Mouse (Mus musculus) heart, adult 8-10 months (tissue): ENCODE data around the gene Rnasel. TPM values are rescaled to one million over a fixed set of nuclear protein-coding genes. Genes with fewer than 3 reads are reported as not detected.

Source experiments
- DNase-seq: peaks from one replicate; pipeline ENCODE4 v3.0.0; 2022; ENCODE audit warnings: low spot score
- total RNA-seq, 4 experiments: library from RNA; stranded (reverse); gene quantifications; 2 replicates each; pipeline ENCODE4 v1.2.4; 2022

Rnasel gene
- total RNA-seq, 4 experiments from 2014 or later = 3.8 to 4.4 (median 3.9) TPM

DNA sequence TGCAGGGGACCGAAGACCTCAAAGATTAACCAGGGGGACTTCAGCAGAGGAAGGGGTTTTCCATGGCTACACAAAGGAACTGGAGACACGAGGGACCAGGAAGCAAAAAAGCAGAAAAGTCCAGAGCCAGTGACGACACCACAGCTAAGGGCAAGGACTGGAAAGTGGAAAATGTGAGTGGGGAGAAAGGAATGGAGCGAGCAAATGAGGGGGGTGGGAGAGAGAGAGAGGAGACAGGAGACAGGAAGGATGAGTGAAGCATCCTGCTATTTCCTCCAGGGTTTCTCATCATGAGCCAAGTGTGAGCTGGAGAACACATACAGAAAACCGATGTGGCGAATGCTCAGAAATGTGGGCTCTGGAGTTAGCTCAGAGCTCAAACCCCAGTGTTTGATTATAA, 13.1 kb upstream of the Rnasel start:
- no peak for DNase-seq

DNA sequence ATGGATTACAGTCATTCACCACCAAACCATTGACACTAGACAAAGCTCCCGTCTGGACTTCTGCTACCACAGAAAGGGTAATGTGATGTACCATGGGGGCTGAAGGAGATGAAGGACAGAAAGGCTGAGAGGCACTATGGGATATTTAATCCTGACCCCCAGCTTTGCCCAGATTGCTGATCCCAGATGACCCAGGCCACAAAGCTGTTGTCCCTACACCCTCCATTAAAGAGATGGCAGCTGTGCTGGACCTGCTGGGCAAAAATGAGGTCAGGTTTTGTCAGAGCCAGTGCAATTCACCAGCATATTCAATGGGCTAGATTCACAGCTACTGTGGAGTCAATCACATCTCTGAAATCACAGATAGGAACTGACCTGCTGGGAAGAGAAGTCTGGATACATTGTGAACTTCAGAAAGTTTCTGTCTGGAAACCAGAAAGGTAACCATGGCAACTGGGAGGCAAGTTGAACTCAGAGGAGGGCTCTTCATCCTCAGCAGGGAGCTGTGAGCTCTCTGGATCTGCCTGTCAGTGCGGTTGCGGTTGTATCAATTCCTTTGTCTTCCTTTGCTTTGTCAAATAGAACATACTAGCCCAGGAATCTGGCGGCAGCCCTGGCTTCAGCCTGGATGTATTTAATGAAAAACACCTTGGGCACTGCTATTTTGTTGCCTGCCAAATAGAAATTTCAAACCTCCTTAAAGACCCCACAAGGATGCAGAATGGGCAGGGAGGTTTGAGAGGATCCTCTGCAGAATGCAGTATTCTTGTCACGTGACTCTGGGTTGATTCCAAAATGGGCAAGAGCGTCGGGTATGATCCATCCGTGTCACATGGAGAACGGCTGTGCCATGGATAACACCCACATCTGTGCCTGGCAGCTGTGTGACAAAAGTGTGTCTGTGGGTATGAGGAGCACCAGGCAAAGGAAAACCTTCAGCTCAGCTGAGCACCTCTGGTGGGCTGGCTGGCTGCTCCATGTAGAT, 11.8 kb upstream of the Rnasel start:
- no peak for DNase-seq

DNA sequence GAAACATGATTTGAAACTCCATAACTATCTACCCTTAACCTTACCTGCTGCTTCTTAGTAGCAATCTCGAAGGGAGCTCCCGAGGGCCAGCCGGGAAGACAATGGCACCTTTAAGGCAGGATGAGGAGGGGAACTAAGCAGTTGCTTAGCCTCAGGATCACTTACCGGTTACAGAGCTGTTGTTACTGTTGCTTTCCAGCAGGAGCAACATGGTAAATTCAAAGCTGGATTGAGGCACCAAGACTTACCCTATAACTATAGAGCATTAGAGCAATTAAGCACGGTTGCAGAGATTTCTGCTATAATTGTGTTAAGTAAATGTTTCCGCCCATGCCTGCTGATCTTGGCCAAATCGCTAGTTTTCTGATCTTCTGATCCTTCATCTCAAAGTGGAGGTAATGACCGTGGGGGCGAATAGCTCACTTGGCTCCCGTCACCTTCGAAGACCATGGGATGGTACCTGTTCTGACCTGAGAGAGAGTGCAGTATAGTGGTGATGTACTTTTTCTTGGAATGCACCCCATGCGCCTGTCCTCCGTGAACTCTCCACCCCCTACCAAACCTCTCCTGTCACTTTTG, 9.7 kb upstream of the Rnasel start:
- no peak for DNase-seq

DNA sequence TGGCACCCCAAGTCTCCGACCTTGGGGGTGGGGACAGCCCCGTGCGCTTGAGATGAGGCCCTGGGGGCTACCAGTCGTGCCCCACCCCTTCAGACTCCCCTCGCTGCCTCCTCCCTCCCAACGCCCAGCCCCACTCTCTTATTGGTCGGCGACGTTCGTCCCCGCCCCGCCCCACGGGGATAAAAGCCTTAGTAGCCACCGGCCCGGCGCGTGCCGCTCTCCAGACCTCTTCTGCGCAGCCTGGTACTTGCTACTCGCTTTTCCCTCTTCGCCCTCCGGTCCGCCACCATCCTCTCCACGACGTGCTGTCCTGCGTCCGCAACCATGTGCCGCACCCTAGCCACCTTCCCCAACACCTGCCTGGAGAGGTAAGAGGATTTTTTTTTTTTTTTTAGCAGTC, 9.1 kb upstream of the Rnasel start, which contains the start of gene Rgs16:
Rgs16 (plus strand) TSS at position 205 of the 400 bp plus-strand sequence.
- peak; percentile 73 for DNase-seq

DNA sequence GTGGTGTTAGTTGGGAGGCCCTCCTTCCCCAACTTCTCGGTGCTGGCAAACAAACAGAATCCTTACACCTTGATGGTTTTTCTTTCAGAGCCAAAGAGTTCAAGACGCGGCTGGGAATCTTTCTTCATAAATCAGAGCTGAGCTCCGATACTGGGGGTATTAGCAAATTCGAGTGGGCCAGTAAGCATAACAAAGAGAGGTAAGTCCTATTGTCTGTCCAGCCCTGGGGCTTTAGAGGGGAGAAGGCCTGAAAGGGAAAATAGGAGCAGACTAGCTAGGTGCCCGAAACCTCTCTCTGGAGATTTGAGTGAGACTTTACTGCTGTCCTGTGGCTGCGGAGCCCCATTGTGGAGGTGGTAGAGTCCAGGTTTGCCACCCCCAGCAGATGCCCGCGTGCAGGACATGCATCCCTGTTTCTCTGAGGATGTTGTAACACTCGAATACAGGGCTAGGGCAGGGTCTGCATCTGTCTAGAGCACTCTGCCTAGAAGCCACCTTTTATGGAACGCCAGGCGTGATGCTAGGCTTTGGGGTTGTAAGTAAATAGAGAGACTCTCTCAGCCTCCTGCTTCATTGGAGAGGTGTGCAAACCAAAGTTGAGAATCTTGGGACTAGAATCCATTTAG, 8.3 kb upstream of the Rnasel start:
- DNase-seq = no peak

DNA sequence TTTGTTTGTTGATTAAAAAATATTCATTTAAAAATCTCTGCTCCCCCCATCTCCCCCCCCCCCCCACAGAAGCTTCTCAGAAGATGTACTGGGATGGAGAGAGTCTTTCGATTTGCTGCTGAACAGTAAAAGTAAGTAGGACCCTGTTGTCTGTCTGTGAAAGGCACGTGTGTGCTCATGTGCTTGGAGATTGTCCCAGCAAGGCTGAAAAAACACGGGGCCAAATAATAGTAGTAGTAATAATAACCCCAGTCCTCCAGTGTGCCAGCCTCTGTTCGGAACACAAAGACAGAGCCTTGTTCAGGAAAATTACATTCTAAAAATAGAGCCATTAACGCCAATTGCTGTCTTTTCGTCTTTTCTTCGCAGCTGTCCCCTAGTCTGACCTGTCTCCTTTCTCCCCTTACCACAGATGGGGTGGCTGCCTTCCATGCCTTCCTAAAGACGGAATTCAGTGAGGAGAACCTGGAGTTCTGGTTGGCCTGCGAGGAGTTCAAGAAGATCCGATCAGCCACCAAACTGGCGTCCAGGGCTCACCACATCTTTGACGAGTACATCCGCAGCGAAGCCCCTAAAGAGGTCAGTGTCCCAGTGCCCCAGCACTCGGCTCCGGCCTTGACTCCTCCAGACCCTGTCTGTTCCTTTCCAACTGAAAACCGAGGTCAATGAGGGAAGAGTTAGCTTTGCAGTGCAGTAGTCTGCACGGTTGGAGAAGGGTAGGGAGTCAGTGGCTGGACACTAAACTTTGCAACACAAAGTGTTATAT, 7.5 kb upstream of the Rnasel start:
- no peak for DNase-seq

DNA sequence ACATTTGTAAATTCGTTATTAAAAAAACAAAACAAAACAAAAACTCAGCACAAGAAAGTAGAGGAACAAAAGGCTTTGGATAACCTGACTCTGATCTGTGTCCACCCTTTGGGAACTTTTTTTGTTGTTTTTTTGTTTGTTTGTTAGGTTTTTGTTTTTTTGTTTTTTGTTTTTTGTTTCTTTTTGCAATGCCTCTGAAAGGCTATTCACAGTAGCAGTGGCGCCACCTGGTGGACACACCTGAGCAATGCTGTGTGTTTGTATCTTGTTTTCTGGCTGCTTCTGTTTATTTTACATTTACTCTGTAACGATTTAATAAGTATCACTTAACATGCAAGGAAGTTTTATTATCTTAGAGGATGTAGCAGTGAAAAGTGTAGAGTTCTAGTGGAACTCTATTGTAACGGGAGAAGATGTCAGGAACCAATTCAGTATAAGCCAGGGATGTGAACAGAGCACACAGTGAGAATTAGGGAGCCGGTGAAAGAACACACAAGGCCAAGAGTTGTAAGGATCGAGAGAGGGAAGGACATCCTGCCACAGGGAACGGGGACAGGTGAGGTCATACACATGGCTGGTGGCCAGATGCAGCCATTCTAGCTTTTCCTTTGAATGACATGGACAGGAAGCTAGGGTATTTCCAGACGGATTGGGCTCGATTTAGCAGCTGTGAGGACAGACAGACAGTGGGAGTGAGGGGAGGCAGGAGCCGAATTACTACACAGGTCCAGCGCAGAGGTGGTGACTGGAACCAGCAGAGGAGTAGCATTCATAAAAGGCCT, 6.7 kb upstream of the Rnasel start:
- peak; percentile 68 for DNase-seq

DNA sequence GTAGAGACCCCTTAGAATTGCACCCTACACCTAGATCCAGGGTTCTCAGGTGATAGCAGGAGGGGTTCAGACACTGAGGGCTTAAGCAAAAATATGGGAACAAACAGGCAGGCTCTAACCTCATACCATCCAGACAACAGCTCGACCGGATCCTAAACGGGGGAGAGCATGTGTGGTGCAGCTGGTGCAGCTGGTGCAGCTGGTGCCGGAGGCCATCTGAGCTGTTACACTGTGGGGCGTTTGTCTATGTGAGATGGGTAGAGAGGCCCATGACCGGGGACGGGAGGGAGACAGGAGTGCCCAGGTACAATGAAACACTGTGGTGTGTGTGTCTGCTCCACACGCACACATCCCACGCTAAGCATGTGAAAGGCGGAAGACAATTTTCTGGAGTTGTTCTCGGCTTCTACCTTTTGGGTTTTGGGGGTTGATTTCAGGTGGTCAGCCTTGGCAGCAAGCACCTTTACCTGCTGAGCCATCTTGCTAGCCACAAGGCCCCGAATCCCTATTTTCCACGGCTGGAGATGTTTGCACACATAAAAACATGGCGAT, 3.0 kb upstream of the Rnasel start:
- DNase-seq = no peak

DNA sequence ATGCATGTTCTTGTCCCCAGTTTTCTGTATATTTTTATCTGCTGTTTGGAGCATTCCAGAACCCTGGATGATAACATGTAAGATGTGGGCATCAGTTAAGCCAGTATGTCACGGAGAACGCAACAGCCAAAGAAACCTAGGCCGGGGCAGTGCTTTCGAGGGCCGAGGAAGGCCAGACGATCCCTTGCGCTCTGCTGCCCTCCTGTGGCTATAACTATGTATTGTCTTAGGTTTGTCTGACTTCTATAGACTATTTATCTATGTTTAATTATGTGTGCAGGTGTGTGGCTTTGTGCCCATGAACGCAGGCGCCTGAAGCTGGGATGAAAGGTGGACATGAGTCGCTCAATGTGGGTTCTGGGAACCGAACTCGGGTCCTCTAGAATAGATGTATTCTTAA, 2.5 kb upstream of the Rnasel start:
- peak; percentile 68 for DNase-seq

DNA sequence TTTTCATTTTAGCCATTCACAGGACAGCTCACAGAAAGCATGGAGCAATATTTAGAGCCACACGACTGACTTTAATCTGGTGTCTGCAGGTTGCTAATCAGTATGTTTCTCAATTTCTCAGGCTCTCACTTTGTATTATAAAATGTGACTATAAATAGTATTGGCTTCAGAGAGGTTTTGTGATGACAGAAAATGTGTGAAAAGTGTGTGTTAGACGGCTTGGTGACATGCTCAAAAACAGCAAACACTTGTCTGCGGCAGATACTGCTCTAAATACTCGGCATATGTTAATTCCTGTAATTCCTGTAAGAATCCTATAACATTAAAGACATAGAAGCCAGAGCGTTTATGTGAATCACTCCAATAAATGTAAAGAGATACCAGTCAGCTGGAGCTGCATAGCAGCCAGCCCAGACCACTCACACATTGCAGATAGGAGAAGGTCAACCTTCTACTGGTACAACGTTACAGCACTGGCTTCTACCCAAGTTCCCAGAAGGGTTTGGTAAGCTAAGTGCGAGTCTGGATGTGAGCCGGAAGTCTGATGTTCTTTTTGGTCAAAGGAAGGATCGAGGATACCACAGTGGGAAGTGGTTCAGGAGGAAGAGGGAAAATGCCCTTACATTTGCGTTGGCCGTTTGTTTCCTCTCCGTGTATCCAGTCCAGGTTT, 1.2 kb upstream of the Rnasel start:
- DNase-seq = no peak

DNA sequence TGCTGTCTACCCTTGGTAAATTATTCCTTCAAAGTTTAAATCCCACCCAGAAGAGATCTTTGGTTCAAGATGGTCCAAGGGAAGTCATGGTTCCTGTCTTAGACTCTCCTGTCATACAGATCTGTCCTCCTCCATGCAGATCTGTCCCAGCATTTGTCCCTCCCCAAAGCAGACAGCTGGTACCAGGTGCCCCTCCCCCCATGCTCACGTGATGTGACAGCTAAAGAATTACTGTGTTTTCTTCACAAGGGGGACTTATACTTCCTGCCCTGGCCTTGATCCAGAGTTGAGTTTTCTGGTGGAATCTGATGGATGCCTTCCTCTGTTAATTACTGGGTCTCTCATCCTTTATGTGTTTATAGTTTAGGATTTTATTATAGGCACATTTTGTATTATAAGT, 677 bp upstream of the Rnasel start:
- DNase-seq = no peak

DNA sequence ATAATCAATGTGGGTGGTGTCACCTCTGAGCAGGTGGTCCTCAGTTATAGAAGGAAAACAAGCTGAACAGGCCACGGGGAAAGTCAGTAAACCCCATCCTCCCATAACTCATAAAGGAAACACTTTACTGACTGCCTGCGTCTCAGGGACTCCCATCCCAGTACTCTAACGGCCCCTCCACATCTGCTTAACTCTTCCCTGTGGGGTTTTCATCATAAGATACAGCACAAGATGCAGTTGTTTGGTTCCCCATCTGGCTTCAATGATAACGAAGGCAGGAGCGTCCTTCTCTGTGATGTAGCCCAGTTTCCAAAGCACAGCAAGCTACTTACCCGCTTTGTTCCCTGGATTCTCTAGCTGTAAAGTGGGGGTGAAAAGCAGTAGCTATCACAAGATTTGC, 828 bp downstream of the Rnasel start:
- no peak for DNase-seq

DNA sequence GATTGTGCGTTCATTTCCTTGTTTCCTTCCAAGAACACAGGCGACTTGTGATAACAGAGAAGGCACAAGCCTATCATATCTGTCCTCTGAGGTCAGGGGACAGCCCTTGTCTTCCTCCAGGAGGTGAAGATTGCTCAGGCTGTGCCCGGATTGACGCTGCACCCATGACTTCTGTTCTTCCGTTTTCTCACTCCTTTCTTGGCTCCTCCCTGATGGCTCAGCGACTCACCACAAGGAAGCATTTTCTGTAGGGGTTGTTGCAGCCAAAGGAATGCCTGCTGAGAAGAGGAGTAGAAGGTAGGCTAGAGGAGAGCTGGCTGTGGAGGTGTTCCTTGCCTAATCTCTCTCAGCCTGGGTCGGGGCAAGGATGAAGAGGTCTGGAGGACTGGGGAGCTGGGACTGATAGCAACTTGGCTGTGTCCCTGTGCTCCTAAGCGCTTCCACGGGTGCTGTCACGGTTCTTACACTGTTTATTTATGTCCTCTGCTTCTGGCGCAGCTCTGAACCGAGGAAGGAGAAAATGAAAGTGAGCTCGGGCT, 2.6 kb downstream of the Rnasel start:
- DNase-seq = peak; percentile 57

DNA sequence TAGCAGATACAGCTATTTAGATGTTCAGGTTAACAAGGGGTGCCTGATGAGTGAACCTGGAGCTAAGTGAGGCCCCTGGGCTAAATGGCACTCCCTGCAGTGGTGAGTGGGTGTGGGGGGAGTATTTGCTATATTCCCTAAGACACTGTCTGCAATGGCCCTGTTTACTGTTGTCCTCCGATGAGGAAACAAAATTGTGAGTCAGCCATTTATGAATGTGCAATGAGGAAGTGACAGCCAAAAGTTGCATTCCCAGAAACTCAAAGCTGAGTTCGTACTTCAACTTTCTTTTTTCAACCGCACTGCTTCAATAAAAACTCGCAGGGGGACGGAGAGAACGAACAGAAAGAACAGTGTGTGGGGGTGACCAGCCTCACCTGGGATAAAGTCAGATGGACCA, 3.3 kb downstream of the Rnasel start:
- no peak for DNase-seq

DNA sequence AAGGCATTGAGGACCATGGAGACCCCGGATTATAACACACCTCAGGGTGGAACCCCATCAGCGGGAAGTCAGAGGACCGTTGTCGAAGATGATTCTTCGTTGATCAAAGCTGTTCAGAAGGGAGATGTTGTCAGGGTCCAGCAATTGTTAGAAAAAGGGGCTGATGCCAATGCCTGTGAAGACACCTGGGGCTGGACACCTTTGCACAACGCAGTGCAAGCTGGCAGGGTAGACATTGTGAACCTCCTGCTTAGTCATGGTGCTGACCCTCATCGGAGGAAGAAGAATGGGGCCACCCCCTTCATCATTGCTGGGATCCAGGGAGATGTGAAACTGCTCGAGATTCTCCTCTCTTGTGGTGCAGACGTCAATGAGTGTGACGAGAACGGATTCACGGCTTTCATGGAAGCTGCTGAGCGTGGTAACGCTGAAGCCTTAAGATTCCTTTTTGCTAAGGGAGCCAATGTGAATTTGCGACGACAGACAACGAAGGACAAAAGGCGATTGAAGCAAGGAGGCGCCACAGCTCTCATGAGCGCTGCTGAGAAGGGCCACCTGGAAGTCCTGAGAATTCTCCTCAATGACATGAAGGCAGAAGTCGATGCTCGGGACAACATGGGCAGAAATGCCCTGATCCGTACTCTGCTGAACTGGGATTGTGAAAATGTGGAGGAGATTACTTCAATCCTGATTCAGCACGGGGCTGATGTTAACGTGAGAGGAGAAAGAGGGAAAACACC, 4.7 kb downstream of the Rnasel start:
- no peak for DNase-seq

DNA sequence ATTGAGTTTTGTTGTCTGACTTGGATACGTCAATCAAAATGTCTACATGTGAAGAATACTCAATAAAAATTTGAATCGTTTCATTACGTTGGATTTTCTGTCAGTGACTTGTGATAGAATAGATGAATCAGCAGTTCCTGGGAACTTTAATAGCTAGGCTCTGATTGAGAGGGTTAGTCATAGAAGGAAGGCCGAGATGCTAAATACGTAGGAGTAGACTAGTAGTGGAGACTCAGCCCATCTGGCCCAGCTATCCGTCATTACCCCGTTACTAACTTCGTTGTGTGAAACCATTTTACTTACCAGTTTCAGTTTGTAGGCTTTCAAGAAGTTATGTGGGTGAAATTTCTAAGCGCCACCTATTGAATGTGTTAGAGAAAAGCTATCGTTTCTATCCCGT, 14.9 kb downstream of the Rnasel start:
- no peak for DNase-seq

DNA sequence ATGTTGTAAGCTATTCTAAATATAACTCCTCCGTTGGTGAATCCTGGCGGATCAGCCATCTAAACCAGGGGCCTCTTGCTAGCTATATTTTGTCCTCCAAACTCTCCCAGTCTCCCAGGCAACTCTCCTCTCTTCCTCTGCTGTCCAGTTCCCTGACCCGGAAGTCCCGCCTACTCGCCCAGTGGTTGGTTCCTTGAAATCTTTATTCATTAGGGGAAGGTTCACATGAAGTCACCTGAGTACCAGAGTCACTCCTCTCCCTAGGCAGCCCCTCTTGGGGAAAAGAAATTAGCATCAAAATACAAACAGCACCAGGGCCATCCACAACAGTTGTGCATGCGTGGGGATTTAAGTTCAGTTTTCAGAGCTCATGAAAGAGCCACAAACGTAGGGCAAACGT, 17.1 kb downstream of the Rnasel start:
- no peak for DNase-seq

DNA sequence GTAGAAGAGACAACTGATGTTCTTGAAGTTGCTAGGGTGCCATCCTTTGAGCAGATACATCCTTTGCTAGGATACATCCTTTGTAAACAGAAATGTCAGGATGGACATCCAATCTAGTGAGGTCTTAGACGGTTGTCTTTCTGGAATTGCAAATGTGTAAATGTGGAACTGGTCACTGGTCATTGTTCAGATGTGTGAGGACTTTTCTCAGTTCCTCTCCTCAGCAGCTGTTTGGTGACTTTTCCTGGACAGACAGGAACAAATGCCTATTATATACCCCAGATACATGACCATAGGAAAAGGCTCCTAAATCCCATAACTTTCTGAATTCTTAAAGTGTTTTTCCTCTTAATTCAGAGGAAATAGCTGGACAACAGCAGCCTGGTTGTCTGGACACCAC, 18.1 kb downstream of the Rnasel start:
- DNase-seq = no peak

DNA sequence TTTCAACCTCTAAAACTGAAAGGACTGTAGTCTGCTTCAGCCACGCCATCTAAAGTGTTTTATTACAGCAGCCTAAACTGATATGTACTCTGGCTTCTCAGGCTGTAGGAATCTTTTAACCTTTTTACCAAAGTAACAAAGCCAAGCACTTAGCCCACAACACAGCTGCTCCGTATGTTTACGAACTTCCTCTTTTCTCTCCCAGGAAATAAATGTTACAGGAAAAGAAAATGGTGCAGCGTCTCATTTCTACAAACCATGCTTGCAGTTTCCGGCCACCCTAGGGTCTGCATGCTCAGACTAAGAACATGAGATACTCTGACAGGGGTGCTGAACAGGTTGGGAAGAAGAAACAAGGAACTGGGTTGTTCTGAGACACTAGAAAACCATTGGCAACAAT, 19.2 kb downstream of the Rnasel start:
- DNase-seq = no peak
